Mouse (Mus musculus): ENCODE results near the gene Olfr914.

The Olfr914 gene

DNA sequence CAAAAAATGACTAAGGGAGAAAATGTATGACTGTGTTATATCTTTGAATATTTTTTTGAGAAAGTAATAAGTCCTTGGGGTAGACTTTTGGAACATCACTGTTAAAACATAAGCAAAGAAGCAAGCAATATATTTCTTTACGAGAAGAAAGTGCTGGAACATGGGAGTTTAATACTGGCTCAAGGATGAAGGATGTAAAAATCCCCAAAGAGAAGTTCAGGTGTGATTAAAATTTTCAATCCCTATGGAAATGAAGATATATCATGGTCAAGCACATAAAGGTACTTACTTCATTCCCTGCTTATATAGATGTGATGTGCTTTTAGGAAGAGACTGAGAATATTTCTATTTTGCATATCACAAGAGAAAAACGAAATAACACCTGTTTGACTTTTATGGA lies at the start of gene Olfr914:
Gene Olfr914 (plus strand): TSS at position 301 of the 400 bp plus-strand sequence.
- DNase-seq (ENCODE audit: low read depth in 1 of 2, low spot score in 2 of 2) = no peak

DNA sequence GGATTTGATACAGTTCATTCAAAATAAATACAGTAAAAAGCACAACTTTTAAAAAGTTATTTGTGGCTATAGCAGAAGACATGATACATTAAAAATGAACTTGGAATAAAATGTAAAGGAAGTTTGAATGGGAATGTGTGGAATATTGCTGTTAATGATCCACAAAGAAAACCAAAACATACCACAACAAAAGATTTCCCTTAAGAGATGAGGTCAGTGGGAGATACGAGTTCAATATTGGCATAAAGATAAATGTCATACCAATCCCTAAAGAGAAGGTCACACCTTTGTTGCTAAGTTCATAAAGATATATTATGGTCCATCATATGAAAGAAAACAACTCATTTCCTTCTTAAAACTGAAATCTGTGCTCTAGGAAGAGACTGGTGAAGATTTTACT lies 25.0 kb upstream of the Olfr914 start, which contains the start of gene Olfr912:
Gene Olfr912 (plus strand): TSS at position 301 of the 400 bp plus-strand sequence.
- DNase-seq (ENCODE audit: low read depth in 1 of 2, low spot score in 2 of 2) = no peak

GRCm38 (mm10) chr9:38591056-38591455 lies 13.8 kb upstream of the Olfr914 start:
- DNase-seq (ENCODE audit: low read depth in 1 of 2, low spot score in 2 of 2) = no peak

- no peak for DNase-seq (ENCODE audit: low read depth in 1 of 2, low spot score in 2 of 2)
Observed at GRCm38 (mm10) chr9:38592459-38592858, 12.4 kb upstream of the Olfr914 start, which contains the start of gene Olfr913. Olfr913 (plus strand) TSS chr9:38592759.

DNA sequence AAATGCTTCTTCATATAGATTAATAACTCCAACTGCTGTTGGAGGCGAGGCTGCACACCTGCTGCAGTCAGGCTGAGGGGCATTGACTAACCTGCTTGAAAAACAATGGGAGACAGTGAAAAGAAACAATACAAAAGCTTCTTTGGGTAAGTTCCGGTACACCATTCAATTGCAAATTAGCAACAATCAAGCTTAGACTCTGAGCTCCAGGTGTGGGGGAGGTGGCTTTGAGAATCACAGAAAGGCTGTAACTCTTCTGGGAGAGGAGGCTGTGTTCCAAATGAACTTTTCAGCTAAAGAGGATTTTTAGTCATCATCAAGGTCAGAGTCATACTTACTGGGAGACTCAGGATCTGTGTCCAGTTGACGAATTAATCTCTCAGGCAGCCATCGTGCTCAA lies 27.5 kb downstream of the Olfr914 start:
- no peak for DNase-seq (ENCODE audit: low read depth in 1 of 2, low spot score in 2 of 2)

DNA sequence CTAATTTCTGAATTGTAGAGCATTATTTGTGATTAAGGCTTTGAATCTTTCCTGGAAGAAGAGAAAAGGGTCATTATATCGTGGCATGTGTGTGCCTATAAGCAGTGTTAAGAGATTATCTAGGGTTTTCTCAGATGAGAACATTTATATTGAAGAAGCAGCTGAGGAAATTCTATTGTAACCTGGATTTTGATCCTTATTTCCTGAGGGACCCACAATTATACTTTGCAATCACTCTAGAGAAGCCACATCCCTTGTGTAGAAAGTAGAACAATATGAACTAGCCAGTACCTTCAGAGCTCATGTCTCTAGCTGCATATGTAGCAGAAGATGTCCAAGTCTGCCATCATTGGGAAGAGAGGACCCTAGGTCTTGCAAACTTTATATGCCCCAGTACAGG lies 54.9 kb downstream of the Olfr914 start, which contains the start of gene Olfr916:
Gene Olfr916 (minus strand): TSS at position 101 of the 400 bp plus-strand sequence.
- no peak for DNase-seq (ENCODE audit: low read depth in 1 of 2, low spot score in 2 of 2)

All from monocyte, adult 2 months (primary cell).